Mouse (Mus musculus): ENCODE data around the gene Mfap1a.

GRCm38 (mm10) chr2:121446506-121446905 lies 60.0 kb downstream of the Mfap1a start:
- TF ChIP-seq TAL1 (IDR thresholded peaks at IDR 0.05; ENCODE audit: low read length) (no peak), GATA1 (IDR thresholded peaks at IDR 0.05; ENCODE audit: low read length) (no peak)
